Mouse (Mus musculus) ES-E14 (cell line): ENCODE measurements around the gene Dpf1. TPM values are rescaled to one million over a fixed set of nuclear protein-coding genes. Genes with fewer than 3 reads are reported as not detected.
A peak's percentile ranks its signal among the peaks of the same experiment; 100 is the strongest.

Experiments
- DNase-seq: peaks from one replicate; pipeline ENCODE4 v3.0.0-alpha.2; 2013; ENCODE audit warnings: low read depth, low spot score
- H3K27ac ChIP-seq: 2 replicates; pipeline ENCODE4 v1.5.1; 2012; ENCODE audit warnings: low read depth, mild to moderate bottlenecking, low read length, moderate library complexity, mixed read lengths; ENCODE audit not compliant: poor library complexity, insufficient read depth, severe bottlenecking
- H3K36me3 ChIP-seq: 2 replicates; pipeline ENCODE4 v1.6.1; 2012; ENCODE audit warnings: mild to moderate bottlenecking, low read length, moderate library complexity, mixed read lengths; ENCODE audit not compliant: control insufficient read depth, poor library complexity, insufficient read depth, severe bottlenecking
- H3K4me1 ChIP-seq, 2 experiments: fragments of 150-350 bp in 1 of 2; sonication (generic) in 1 of 2; 2 replicates each; pipeline ENCODE4 v1.6.1; 2012; ENCODE audit warnings: low read length in 2 of 2, mild to moderate bottlenecking in 1 of 2, mixed read lengths in 1 of 2; ENCODE audit not compliant: control insufficient read depth in 2 of 2, insufficient read depth in 2 of 2, poor library complexity in 1 of 2
- H3K4me3 ChIP-seq, 2 experiments: fragments of 150-350 bp in 1 of 2; sonication (generic) in 1 of 2; 2 replicates each; pipeline ENCODE4 v1.5.1; 2012; ENCODE audit warnings: low read length in 2 of 2, low read depth in 1 of 2, mild to moderate bottlenecking in 1 of 2, mixed read lengths in 1 of 2; ENCODE audit not compliant: insufficient read depth in 1 of 2, poor library complexity in 1 of 2, severe bottlenecking in 1 of 2
- H3K9ac ChIP-seq: 2 replicates; pipeline ENCODE4 v1.6.1; 2012; ENCODE audit warnings: low read depth, mild to moderate bottlenecking, low read length, mixed read lengths; ENCODE audit not compliant: poor library complexity, insufficient read depth, severe bottlenecking
- H3K9me3 ChIP-seq: fragments of 150-350 bp; sonication (generic); 2 replicates; pipeline ENCODE4 v1.6.1; 2012; ENCODE audit warnings: low read depth, mild to moderate bottlenecking, low read length; ENCODE audit not compliant: control insufficient read depth, insufficient read depth
- CHD2 ChIP-seq: IDR thresholded peaks from 2 replicates; pipeline ENCODE4 v1.6.1; 2014; ENCODE audit warnings: mild to moderate bottlenecking, low read depth, low read length, inconsistent platforms
- HCFC1 ChIP-seq: IDR thresholded peaks from 2 replicates; pipeline ENCODE4 v1.6.1; 2012; ENCODE audit warnings: low read length, inconsistent platforms, borderline replicate concordance; ENCODE audit not compliant: insufficient read depth
- MAFK ChIP-seq: IDR thresholded peaks from 2 replicates; pipeline ENCODE4 v1.6.1; 2014; ENCODE audit warnings: mild to moderate bottlenecking, low read depth, low read length, inconsistent platforms; ENCODE audit not compliant: insufficient read depth
- ZC3H11A ChIP-seq: IDR thresholded peaks from 2 replicates; pipeline ENCODE4 v1.6.1; 2012; ENCODE audit warnings: low read depth, mild to moderate bottlenecking, inconsistent platforms, low read length, borderline replicate concordance
- ZNF384 ChIP-seq: IDR thresholded peaks from 2 replicates; pipeline ENCODE4 v1.6.1; 2012; ENCODE audit warnings: low read depth, low read length, inconsistent platforms
- in situ Hi-C, 2 experiments: fragments of 600-800 bp; cut with MboI; formaldehyde crosslinking; loops; one replicate each; pipeline ENCODE4 v1.15.1; 2025; ENCODE audit warnings: low sequenced_read_pairs in 2 of 2, inconsistent platforms in 1 of 2; ENCODE audit not compliant: unreplicated experiment in 2 of 2
- total RNA-seq: library from RNA; depleted of rRNA; stranded (reverse); fragments of 300-350 nt; gene quantifications from 2 replicates; pipeline ENCODE4 v1.2.3, GENCODE M21; 2012

Gene Dpf1
- total RNA-seq, 1 experiment, result 18.0 TPM

GRCm38 (mm10) chr7:29271687-29272465 lies 31.9 kb upstream of the Dpf1 start:
- Histone ChIP-seq H3K36me3 (peaks cover 5% of the 10 kb centered on the region; the same call in 1 of the 2 replicates), H3K27ac (no peak overlapping the region), H3K4me1 (peaks cover 0 to 10% of the 10 kb centered on the region in 2 experiments; a peak in 1 of 4 replicates), H3K9me3 (no peaks in the 10 kb centered on the region), H3K9ac (peak overlapping the region; percentile 31; the same call in 1 of the 2 replicates), H3K4me3 (no peak overlapping the region)
- no peak for DNase-seq
- no peak for TF ChIP-seq ZNF384
- in situ Hi-C loops, result no loop called here

- TF ChIP-seq ZNF384 (no peak), CHD2 (no peak), ZC3H11A (no peak)
- H3K4me3 ChIP-seq, result no peak overlapping the region
- H3K9me3 ChIP-seq, result no peaks in the 10 kb centered on the region
- no peak overlapping the region for H3K27ac ChIP-seq
- no peak overlapping the region for H3K9ac ChIP-seq
- H3K36me3 ChIP-seq, result peaks cover 12% of the 10 kb centered on the region; the same call in 1 of the 2 replicates
- no peak for DNase-seq
- in situ Hi-C loops, result no loop called here
- peaks cover 0 to 17% of the 10 kb centered on the region in 2 experiments; a peak in 1 of 4 replicates for H3K4me1 ChIP-seq
These were observed 27.0 kb upstream of the Dpf1 start for GRCm38 (mm10) chr7:29276715-29277114.

- Histone ChIP-seq H3K4me3 (no peak overlapping the region), H3K36me3 (peaks cover 12% of the 10 kb centered on the region; the same call in 1 of the 2 replicates), H3K4me1 (peaks cover 3 to 20% of the 10 kb centered on the region in 2 experiments; a peak in 1 of 4 replicates), H3K9ac (no peak overlapping the region), H3K27ac (no peak overlapping the region), H3K9me3 (no peaks in the 10 kb centered on the region)
- TF ChIP-seq CHD2 (no peak), HCFC1 (no peak), ZNF384 (no peak), MAFK (no peak), ZC3H11A (no peak)
- DNase-seq, result no peak
- in situ Hi-C loops, result no loop called here
These were observed 26.2 kb upstream of the Dpf1 start for GRCm38 (mm10) chr7:29277510-29277909.

GRCm38 (mm10) chr7:29279261-29279660 lies 24.5 kb upstream of the Dpf1 start:
- Histone ChIP-seq H3K9me3 (no peaks in the 10 kb centered on the region), H3K4me1 (peaks cover 3 to 18% of the 10 kb centered on the region in 2 experiments; a peak in 1 of 4 replicates), H3K9ac (no peak overlapping the region), H3K27ac (no peak overlapping the region), H3K4me3 (no peak overlapping the region), H3K36me3 (peaks cover 11% of the 10 kb centered on the region; the same call in 1 of the 2 replicates)
- DNase-seq, result no peak
- no peak for TF ChIP-seq ZNF384
- in situ Hi-C loops, result no loop called here

GRCm38 (mm10) chr7:29279924-29280323 lies 23.8 kb upstream of the Dpf1 start:
- TF ChIP-seq ZC3H11A (no peak), MAFK (no peak), HCFC1 (no peak), CHD2 (no peak), ZNF384 (no peak)
- no peak for DNase-seq
- Histone ChIP-seq H3K9ac (peak overlapping the region; percentile 98), H3K27ac (no peak overlapping the region), H3K4me3 (peak overlapping the region; percentile 85 to 92), H3K4me1 (peaks cover 3 to 18% of the 10 kb centered on the region in 2 experiments; a peak in 1 of 4 replicates), H3K9me3 (no peaks in the 10 kb centered on the region), H3K36me3 (peaks cover 10% of the 10 kb centered on the region; the same call in 1 of the 2 replicates)
- in situ Hi-C loops, result no loop called here
